Mouse (Mus musculus) stomach, embryonic 16.5 days (tissue): ENCODE measurements around the gene Mgat4b. TPM values are rescaled to one million over a fixed set of nuclear protein-coding genes. Genes with fewer than 3 reads are reported as not detected.

Experiments
- microRNA-seq: library from miRNA; unstranded; fragments of <30 nt; microRNA quantifications from one replicate; pipeline ENCODE4, GENCODE M21; 2016
- polyA plus RNA-seq: library from polyadenylated mRNA; unstranded; fragments of >200 nt; fragmentation: Nextera tagmentation; extraction: Ambion mirVana; gene quantifications from 2 replicates; pipeline ENCODE4 v1.2.1, GENCODE M21; 2015

The Mgat4b gene
- polyA plus RNA-seq, 1 experiment from 2014 or later, result 5.9 TPM

Small RNA genes lying within 50 kb of the gene (microRNA-seq; reads per million reads assigned to microRNA genes)
- gene Mir6919, result not detected

Other genes with a start within 250 kb of the Mgat4b start
- 18.9 and 21.3 TPM in 2 replicates for gene Rnf130, start 185.5 kb upstream of the Mgat4b start, polyA plus RNA-seq
- gene Tbc1d9b, start 79.5 kb upstream of the Mgat4b start, polyA plus RNA-seq, result 35.9 and 38.6 TPM in 2 replicates
- 11.9 and 12.5 TPM in 2 replicates for gene Mrnip, start 36.4 kb upstream of the Mgat4b start, polyA plus RNA-seq
- gene Sqstm1, start 63 bp upstream of the Mgat4b start, polyA plus RNA-seq, result 202 and 225 TPM in 2 replicates
- 3.5 and 5.9 TPM in 2 replicates for gene Ltc4s, start 27.7 kb downstream of the Mgat4b start, polyA plus RNA-seq
- gene Maml1, start 81.4 kb downstream of the Mgat4b start, polyA plus RNA-seq, result 4.1 and 4.7 TPM in 2 replicates
- 341 and 342 TPM in 2 replicates for gene Canx, start 114.8 kb downstream of the Mgat4b start, polyA plus RNA-seq
- gene Cby3, start 143.6 kb downstream of the Mgat4b start, polyA plus RNA-seq, result 0.19 and 0.46 TPM in 2 replicates
- 346 and 352 TPM in 2 replicates for gene Hnrnph1, start 166.1 kb downstream of the Mgat4b start, polyA plus RNA-seq
- 19.5 and 20.2 TPM in 2 replicates for gene Rufy1, start 220.2 kb downstream of the Mgat4b start, polyA plus RNA-seq